Mouse (Mus musculus) lung, postnatal 0 days (tissue): ENCODE measurements around the gene Kcng3.

Source experiments
- CTCF ChIP-seq: IDR thresholded peaks from 2 replicates; pipeline ENCODE4 v1.5.1; 2016; ENCODE audit warnings: antibody characterized with exemption, mild to moderate bottlenecking
- EP300 ChIP-seq: IDR thresholded peaks from 2 replicates; pipeline ENCODE4 v1.6.1; 2016; ENCODE audit warnings: antibody characterized with exemption, mild to moderate bottlenecking, control low read depth

- TF ChIP-seq CTCF, result no peak
- no peak for TF ChIP-seq EP300
These were observed 41.0 kb upstream of the Kcng3 start for GRCm38 (mm10) chr17:83672685-83673084.
